Mouse (Mus musculus) spleen, adult 2 months (tissue): ENCODE results near the gene Hmg20b. TPM values are rescaled to one million over a fixed set of nuclear protein-coding genes. Genes with fewer than 3 reads are reported as not detected.

Source experiments
- DNase-seq, 2 experiments: peaks; one replicate each; pipeline versions ENCODE4 v3.0.0 to v3.0.0-alpha.2; 2012 to 2021; ENCODE audit warnings: low spot score in 2 of 2, low read depth in 1 of 2
- H3K27ac ChIP-seq: fragments of 200-500 bp; 2 replicates; pipeline ENCODE4 v1.5.1; 2012; ENCODE audit warnings: low read length, inconsistent platforms; ENCODE audit not compliant: insufficient read depth
- H3K27me3 ChIP-seq: fragments of 200-500 bp; 2 replicates; pipeline ENCODE4 v1.6.1; 2012; ENCODE audit warnings: mild to moderate bottlenecking, moderate library complexity, low read length, inconsistent platforms; ENCODE audit not compliant: control insufficient read depth, insufficient read depth
- H3K36me3 ChIP-seq: fragments of 200-500 bp; 2 replicates; pipeline ENCODE4 v1.6.1; 2012; ENCODE audit warnings: mild to moderate bottlenecking, low read length, inconsistent platforms; ENCODE audit not compliant: control insufficient read depth, insufficient read depth
- H3K4me1 ChIP-seq: fragments of 200-500 bp; 2 replicates; pipeline ENCODE4 v1.6.1; 2011; ENCODE audit warnings: inconsistent platforms; ENCODE audit not compliant: control insufficient read depth, insufficient read depth, insufficient read length
- H3K4me3 ChIP-seq: fragments of 200-500 bp; 2 replicates; pipeline ENCODE4 v1.5.1; 2011; ENCODE audit warnings: mild to moderate bottlenecking, inconsistent platforms; ENCODE audit not compliant: insufficient read depth, insufficient read length; ENCODE audit errors: extremely low read depth
- CTCF ChIP-seq: fragments of 200-500 bp; IDR thresholded peaks from 2 replicates; pipeline ENCODE4 v1.5.1; 2011; ENCODE audit warnings: mild to moderate bottlenecking, inconsistent platforms; ENCODE audit not compliant: insufficient read depth, insufficient read length, insufficient replicate concordance; ENCODE audit errors: extremely low read depth
- POLR2A ChIP-seq: fragments of 200-500 bp; IDR thresholded peaks from 2 replicates; pipeline ENCODE4 v1.6.1; 2011; ENCODE audit warnings: low read depth, low read length, inconsistent platforms
- WGBS: fragments of 180-500 bp; shearing (Covaris S2); methylation state at CpG from one replicate; pipeline ENCODE4 v1.1.7; 2018; 5-methylcytosine and 5-hydroxymethylcytosine counted together
- polyA plus RNA-seq: library from polyadenylated mRNA; depleted of rRNA; stranded (reverse); fragments of >200 nt; gene quantifications from 2 replicates; pipeline ENCODE4 v1.2.3, GENCODE M21; 2012

Gene Hmg20b
- polyA plus RNA-seq, 1 experiment: 74.8 TPM

GRCm38 (mm10) chr10:81320550-81321347 lies 29.5 kb downstream of the Hmg20b start, which contains the start of gene Cactin:
Gene Cactin, plus strand, starts transcription at chr10:81321103.
- peak within 1 kb of the TSS; percentile 73 for H3K4me3 ChIP-seq
- peak within 1 kb of the TSS; percentile 88 for H3K27ac ChIP-seq
- peak; percentile 99 to 100 for DNase-seq
- peak; percentile 37 for TF ChIP-seq POLR2A
- TF ChIP-seq CTCF: no peak; the same call in 1 of the 2 replicates
- peaks cover 38% of the 10 kb centered on the region for H3K36me3 ChIP-seq
- 1% methylated on average over 68 of the region's 68 CpGs for WGBS
- H3K27me3 ChIP-seq: no peaks in the 10 kb centered on the region
- H3K4me1 ChIP-seq: peaks cover 9% of the 10 kb centered on the region; the same call in 1 of the 2 replicates

GRCm38 (mm10) chr10:81319741-81320549 lies 30.3 kb downstream of the Hmg20b start:
- TF ChIP-seq CTCF: no peak
- TF ChIP-seq POLR2A: no peak
- H3K36me3 ChIP-seq: peaks cover 35% of the 10 kb centered on the region
- peaks cover 9% of the 10 kb centered on the region; the same call in 1 of the 2 replicates for H3K4me1 ChIP-seq
- peak overlapping the region; percentile 60 for H3K4me3 ChIP-seq
- WGBS: 1% methylated on average over 38 of the region's 38 CpGs
- no peaks in the 10 kb centered on the region for H3K27me3 ChIP-seq
- peak overlapping the region; percentile 85 for H3K27ac ChIP-seq
- DNase-seq: peak in 1 of 2 experiments; percentile 95

- peaks cover 9% of the 10 kb centered on the region; the same call in 1 of the 2 replicates for H3K4me1 ChIP-seq
- H3K4me3 ChIP-seq: no peak overlapping the region
- H3K36me3 ChIP-seq: peaks cover 30% of the 10 kb centered on the region
- no peak for DNase-seq
- no peak overlapping the region for H3K27ac ChIP-seq
- 35% methylated on average over 8 of the region's 8 CpGs for WGBS
- 0 out of 2 replicates have a peak, but pooled peaks have one; percentile 16 for TF ChIP-seq CTCF
- no peak for TF ChIP-seq POLR2A
- no peaks in the 10 kb centered on the region for H3K27me3 ChIP-seq
Observed at GRCm38 (mm10) chr10:81319330-81319699, 31.0 kb downstream of the Hmg20b start.

GRCm38 (mm10) chr10:81318589-81319329 lies 31.5 kb downstream of the Hmg20b start:
- WGBS: 87% methylated on average over 13 of the region's 13 CpGs
- H3K27ac ChIP-seq: no peak overlapping the region
- no peak for DNase-seq
- peaks cover 27% of the 10 kb centered on the region for H3K36me3 ChIP-seq
- no peak overlapping the region for H3K4me3 ChIP-seq
- no peak for TF ChIP-seq CTCF
- TF ChIP-seq POLR2A: no peak
- no peaks in the 10 kb centered on the region for H3K27me3 ChIP-seq
- H3K4me1 ChIP-seq: peaks cover 9% of the 10 kb centered on the region; the same call in 1 of the 2 replicates

GRCm38 (mm10) chr10:81317273-81317672 lies 33.0 kb downstream of the Hmg20b start:
- H3K4me3 ChIP-seq: no peak overlapping the region
- peaks cover 9% of the 10 kb centered on the region; the same call in 1 of the 2 replicates for H3K4me1 ChIP-seq
- no peak for DNase-seq
- peaks cover 27% of the 10 kb centered on the region for H3K36me3 ChIP-seq
- no peak for TF ChIP-seq CTCF
- TF ChIP-seq POLR2A: no peak
- no peaks in the 10 kb centered on the region for H3K27me3 ChIP-seq
- WGBS: 50% methylated on average over 19 of the region's 20 CpGs
- H3K27ac ChIP-seq: no peak overlapping the region

- Histone ChIP-seq H3K27ac (no peak overlapping the region), H3K36me3 (peaks cover 34% of the 10 kb centered on the region), H3K4me3 (no peak overlapping the region), H3K27me3 (no peaks in the 10 kb centered on the region), H3K4me1 (peaks cover 5% of the 10 kb centered on the region; the same call in 1 of the 2 replicates)
- no peak for DNase-seq
- TF ChIP-seq CTCF (peak; percentile 38; the same call in 1 of the 2 replicates), POLR2A (no peak)
- 74% methylated on average over 16 of the region's 16 CpGs for WGBS
Observed at GRCm38 (mm10) chr10:81316338-81317060, 33.8 kb downstream of the Hmg20b start.
